Mouse (Mus musculus): ENCODE results near the gene Tmcc1.
"Not testable (repeated sequence)": the region's sequence is repeated elsewhere in the genome, so short reads cannot be mapped to it uniquely, and the experiment has no call there.

Tmcc1 gene

DNA sequence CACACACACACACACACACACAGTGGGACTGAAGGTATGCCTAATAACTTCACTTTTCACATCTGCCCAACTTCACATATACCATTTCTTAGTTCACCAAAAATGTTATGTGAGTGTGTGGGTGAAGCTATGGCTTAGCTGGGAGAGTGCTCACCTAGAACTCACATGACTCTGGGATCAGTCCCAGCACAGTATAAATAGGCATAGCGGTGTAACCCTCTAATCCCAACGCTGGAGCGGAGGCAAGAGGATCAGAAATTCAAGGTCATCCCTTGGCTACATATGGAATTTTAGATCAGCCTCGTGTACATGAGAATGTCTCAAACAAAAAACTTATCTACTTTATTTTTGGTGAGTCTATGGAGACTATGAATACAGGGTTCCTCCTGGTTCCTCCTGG lies 119.7 kb downstream of the Tmcc1 start:
- DNase-seq: no peak

DNA sequence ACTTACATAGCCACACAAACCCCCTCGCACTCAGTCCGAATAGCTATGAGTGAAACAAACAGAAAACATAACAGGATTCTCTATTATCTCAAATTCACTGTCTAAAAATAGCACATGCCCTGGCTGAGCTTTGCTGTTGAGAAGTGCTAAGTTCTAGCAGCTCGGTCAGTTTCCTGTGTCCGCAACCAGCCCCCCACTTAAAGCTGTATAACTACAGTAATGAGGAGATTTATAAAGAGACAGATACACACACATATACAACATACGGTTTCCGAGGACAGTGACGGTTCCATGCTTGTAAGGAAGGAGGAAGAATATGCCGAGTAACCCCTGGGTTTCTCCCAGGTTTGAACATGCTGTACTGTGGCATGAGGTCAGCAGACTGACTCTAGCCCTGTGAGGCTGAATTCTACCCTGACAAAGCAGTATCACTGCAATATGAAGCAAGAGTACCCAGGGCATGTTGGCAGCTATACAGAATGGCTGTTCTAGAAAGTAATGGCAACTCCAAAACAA lies 120.5 kb downstream of the Tmcc1 start:
- peak; percentile 13 to 21 for DNase-seq

DNA sequence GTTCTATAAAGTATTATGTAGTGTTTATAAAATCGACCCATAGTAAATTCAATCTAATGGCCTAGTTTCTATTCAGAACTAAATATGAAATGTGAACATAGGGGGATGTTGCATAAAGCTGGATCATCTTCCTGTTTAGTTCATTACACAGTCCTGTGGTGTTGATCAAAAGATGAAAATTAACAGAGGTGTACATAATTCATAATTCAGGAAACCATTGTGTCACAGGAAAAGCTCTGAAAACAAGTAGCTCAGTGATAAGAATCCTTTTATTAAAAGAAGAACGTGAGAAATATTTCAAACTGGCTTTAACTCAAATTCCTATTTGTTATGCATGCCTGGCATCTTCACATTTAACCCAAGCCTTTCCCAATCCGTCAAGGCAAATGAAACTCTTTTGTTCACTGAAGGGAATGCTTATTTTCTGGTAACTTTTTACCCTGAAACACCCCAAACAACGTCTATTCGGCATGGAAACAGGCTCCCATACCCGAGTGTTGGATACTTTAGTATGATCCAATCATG lies 121.0 kb downstream of the Tmcc1 start:
- no peak for DNase-seq

DNA sequence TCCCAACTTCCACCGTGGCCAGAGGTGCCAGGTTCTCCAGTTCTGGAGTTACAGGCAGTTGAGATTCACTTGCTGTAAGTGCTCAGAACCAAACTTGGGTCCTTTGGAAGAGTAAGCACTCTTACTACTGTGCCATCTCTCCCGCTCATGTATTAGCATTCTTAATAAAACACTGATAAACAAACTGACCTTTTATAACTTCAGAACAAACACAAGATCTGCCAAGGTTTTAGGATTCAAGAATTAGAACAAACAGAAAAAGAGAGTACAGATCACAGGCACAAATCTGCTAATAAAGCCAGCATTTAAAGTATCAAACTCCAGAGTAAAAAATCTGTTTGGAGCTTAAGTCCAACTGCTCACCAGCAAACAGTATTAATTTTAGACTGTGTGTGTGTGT lies 121.5 kb downstream of the Tmcc1 start:
- no peak for DNase-seq

DNA sequence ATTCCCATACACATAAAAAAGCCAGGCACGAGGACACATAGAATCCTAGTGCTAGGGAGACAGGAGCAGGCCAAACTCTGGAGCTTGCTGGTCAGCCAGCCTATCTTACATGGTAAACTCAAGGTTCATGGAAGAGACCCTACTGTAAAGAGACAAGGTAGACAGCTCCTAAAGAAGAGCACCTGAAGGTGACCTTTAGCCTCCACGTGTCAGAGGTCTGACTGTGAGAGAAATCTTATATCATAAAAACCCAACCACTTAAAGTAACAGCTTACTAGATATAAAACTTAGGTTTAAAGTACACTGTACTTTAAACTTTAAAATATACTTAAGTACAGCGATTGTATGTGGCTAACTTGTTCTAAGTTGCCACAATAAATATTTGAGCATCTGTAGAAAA lies 122.7 kb downstream of the Tmcc1 start:
- no peak for DNase-seq

DNA sequence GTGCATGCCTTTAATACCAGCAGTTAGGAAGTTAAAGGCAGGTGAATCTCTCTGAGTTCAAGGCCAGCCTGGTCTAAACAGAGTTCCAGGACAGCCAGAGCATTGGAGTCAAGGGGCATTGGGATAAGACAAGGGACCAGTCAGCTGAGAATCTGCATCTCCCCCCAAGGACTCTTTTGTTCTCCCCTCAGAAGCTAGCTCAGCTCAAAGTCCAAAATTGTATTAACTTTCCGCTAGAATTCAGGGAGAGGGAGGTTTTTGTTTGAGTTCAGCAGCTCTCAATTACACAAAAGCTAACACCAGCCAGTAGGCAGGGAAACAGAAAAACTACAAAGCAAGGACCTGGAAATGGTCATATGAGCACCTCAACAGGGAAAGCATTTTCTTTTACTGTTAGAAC lies 129.8 kb downstream of the Tmcc1 start:
- DNase-seq: no peak

DNA sequence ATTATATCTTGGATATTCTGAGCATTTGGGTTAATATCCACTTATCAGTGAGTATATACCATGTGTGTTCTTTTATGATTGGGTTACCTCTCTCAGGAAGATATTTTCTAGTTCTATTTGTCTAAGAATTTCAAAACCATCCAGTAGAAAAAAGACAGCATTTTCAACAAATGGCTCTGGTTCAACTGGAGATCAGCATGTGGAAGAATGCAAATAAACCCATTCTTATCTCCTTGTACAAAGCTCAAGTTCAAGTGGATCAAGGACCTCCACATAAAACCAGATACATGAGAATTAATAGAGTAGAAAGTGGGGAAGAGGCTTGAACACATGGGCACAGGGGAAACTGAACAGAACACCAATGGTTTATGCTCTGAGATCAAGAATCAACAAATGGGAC lies 133.7 kb downstream of the Tmcc1 start:
- not testable (repeated sequence) for DNase-seq

DNA sequence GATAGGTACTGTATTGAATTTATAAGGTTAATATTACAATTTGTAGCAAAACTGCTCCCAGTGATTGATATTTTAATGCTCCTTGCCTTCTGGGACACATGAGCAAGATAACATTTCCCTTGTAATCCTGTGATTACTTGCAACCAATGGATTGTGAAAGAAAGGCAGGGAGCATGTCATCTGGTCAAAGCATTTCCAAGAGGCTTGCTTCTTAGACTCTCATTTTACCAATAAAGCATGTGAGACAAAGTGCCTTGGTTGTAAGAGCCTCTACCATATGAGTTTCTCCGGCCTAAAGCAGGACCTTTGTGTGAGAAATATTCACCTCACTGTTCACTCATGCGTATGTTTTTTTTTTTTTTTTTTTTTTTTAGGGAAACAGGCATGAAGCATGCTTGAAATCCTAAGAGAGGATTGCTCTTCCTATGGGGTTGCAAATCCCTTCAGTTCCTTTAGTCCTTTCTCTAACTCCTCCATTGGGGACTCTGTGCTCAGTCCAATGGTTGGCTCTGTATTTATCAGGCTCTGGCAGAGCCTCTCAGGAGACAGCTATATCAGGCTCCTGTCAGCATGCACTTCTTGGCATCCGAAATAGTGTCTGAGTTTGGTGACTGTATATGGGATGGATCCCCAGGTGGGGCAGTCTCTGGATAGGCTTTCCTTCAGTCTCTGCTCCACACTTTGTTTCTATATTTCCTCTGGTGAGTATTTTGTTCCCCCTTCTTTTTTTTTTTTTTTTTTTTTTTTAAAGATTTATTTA lies 134.6 kb downstream of the Tmcc1 start:
- no peak for DNase-seq

DNA sequence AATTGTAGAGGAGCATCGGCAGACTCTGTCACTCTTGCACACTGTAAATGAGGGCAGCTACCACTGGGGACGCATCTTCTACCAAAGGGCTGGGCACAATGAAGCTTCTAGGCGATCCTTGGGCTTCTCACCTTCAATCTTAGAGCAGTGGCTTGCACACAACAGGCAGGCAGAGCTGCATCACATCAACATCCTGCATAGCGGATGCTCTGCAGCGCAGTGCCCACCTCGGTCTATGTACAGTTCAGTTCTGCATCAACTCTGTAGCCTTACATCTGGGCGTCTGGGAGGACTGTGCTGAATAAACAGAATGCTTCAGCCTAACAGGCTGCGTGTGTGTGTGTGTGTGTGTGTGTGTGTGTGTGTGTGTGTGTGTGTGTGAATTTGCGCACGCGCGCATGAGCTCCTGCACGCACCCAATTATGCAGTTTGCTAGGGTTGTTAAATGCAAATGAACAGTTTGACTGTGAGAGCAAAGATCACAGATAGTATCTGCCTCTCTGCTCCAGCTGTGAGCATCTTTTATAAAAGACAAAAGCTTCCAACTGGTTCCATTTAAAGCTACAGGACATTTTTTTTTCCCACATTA lies 136.5 kb downstream of the Tmcc1 start:
- peak; percentile 16 to 19 for DNase-seq

DNA sequence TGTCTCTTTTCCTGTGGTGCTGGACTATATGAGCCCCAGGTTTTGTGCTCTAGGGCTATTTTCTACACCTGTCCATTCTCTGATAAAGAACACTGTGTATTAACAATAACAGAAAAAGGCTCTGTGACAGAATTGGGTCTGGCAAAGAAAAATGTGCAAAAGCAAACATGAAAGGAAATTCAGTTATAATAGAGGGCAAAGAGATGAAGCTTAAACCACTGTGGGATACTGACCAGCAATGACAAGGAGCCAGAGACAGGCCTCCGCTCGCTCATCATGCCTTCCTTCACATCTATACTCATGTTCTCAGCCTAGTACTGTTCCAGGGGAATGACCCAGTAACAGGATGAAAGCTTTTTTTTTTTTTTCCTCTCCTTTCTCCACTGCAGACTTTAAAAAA lies 137.5 kb downstream of the Tmcc1 start:
- DNase-seq: no peak

DNA sequence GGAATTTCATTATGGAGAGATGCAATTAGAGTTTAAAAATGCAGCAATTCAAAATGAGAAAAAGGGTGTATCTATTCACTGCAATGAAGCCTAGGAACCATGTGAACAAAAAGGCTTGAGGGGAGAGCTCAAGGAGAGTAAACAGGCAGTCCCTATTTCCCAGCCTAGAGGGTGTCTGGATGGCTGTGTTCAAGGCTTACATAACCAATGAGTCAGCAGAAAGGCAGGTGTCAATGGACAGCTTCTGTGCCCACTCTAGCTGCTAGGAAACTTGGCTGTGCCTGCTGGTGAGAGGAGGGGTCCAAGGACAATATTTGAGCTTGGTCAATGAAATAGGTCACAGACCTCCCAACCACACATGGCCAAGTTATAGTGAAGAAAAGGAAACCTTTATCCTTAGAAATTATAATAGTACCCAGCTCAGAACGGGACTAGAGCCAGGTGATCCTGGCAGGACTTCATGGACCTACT lies 138.2 kb downstream of the Tmcc1 start:
- DNase-seq: peak; percentile 32 to 53

DNA sequence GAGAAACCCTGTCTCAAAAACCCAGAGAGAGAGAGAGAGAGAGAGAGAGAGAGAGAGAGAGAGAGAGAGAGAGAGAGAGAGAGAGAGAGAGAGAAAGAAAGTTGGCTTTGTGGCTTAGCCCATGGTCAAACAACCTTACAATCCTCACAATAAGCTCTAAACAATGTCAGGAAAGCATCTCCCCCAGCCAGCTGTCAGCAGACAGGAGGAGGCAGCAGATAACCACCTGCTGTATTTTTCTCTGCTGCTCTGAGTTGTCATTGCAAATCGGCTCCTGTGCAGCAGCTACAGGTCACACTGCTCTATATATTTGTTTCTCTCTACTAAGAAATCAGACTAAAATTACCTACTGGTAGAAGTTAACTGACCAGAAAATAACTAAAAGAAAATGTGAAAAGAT lies 145.4 kb downstream of the Tmcc1 start:
- no peak for DNase-seq

DNA sequence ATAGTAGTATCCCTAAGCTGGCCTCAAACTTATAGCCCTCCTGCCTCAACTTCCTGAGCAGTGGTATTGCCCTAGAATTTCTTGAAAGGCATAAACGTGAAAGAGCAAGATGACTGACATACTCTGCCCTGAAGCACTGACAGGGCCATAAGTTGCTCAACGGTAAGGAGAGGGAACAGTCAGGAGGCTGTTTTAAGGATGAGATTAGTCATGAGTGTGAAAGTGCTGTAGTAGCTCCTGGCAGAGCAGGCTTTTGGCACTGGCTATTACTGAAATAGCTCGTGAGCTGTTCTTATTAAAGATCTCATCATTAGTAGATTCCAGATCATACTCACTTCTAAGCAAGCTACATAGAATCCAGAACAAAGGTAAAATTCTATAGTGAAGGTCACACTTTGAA lies 145.9 kb downstream of the Tmcc1 start:
- DNase-seq: no peak

DNA sequence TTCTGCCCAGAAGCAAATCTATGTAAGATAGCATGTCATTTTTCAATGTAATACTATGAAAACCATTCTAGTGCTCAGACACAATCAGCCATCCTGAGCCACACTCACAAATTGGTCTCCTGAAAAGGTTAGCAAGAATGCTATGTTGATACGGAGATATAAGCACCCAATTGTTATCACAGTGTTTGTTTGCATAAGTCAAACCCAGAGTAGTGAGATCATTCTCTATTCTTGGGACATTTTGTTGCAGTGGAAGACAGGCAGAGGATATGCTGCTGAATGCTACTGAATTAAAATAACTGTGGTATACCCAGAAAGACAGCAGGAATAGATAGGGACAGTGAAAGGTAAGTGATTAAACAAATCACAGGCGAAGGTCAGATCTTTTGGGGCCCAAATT lies 149.2 kb downstream of the Tmcc1 start:
- DNase-seq: no peak

DNA sequence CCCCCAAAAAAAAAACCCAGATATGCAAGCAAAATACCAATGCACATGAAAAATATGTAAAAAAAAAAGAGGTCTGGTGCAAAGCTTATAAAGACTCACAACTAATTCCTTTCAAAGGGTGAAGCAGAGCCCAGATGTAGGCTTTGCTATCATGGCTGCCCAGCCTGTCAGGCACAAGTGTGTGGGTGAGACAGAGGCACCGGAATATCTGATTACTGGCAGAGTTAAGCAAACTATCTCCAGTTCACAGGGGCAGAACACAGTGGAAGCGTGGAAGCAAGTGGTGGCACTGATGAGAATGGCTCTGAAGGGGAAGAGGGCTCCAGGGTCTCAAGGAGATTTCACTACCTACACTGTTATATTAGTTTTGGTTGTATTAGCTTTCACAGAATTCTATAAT lies 155.1 kb downstream of the Tmcc1 start:
- no peak for DNase-seq

DNA sequence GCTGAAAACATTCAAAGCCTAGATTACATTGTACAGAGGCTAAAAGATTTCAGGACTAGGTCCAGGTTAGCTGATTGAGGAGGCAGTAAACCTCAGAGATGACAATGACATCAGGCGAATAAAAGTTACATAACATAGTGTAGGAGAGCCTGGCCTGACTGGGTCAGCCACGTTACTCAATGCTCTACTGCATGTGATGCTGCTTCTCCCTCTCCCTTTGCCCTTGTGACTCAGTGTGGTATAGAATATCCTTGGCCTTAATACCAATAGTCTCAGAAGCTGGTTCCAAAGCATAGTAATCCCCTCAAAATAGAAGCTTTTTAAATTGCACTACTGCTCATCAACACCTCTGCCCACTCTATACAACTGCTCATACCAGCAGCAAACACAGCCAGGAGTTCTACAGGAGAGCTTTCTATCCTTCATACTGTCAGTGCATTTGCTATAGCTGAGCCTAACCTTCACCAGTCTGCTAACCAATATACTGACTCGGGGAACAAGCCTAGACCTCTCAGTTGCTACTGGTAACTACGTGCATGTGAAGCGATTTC lies 155.9 kb downstream of the Tmcc1 start:
- no peak for DNase-seq

DNA sequence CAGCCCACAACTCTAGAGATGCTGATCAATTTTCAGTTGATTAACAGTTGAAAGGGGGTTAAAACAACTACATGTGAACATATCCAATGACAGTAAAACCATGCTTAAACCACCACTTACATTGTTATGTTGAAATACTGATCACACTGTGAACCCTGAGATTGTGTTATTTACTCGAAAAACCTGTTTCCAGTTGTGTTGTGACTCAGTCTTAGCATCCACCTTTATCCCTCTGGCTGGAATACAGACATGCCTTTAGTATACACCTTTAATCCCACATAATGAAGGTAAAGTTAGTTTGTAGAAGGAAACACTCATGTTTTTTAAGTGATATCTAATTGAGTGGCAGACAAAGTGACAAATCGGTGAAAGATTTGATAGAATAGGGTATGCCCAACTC lies 156.7 kb downstream of the Tmcc1 start:
- DNase-seq: no peak

DNA sequence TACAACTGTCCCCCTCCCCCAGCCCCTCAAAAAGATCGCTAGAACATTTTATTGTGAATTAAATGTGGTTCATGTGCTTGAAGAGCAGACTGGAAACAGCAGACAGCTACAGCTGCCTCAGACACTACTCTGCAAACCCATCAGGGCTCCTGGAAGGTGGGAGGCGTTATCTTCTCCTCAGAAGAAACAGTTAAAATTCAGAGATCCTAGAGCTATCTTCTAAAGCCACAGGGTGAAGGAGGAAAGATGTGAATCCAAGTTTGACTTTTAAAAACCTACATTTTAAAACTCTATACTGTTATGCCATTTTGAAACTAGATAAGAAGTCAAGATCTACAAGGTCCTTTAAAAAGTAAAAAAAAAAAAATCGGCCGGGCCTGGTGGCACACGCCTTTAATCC lies 162.2 kb downstream of the Tmcc1 start:
- no peak for DNase-seq

DNA sequence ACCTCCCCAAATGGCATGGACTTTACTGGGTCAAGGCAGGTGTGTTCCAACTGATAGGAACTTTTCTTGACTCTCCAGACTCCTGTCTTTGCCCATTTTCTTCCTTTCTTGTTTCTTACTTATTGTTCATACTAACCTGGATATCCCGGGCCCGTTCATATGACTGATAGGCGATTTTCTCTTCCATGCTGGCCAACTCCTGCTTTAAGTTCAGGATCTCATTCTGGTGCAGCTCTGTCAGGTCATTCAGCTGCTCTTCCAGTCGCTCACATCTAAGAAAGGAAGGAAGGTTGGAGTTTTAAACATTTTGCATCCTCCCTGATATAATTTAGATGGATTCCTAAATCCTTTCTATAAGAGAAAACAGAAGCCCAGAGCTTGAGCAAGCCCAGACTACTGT lies 168.6 kb downstream of the Tmcc1 start:
- no peak for DNase-seq

DNA sequence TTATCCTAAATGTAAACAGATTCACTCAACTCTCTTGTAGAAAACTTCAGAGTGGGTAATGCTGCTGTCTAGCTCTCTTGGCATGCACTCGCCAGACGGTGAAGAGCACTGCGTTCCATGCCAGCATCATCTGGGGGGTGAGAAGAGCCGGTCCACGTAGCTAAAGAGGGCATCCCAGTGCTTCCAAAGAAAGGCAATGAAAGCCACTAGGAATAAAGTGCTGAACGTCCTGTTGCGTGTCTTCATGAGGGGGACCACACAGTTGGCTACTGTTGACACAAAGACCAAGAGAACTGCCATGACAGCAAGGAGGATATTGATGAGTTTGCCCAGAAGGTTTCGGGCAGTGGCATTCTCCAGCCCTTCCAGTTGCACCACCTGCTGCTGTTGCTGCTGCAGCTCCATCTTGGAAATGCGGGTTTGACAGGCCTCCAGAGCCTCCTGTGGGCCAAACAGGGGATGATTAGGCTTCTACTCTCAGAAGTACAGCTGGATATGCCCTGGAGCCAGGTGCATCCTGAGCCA lies 171.3 kb downstream of the Tmcc1 start:
- no peak for DNase-seq

DNA sequence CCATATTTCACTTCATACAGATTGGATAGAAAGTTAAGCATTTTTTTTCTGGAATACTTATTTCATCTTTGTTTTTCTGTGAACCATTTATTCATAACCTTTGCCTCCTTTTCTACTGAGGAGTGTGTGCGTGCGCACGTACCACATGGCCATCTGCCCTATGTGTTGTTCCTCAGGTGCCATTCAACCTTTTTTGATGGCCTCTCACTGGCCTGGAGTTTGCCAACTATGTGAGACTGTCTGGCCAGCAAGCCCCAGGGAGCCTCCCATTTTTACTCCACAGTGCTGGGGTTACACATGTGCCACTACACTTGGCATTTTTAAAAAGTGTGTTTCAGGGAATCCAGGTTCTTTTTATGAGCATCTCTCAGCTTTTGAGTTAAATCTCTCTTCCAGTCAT lies 177.4 kb downstream of the Tmcc1 start:
- DNase-seq: no peak

DNA sequence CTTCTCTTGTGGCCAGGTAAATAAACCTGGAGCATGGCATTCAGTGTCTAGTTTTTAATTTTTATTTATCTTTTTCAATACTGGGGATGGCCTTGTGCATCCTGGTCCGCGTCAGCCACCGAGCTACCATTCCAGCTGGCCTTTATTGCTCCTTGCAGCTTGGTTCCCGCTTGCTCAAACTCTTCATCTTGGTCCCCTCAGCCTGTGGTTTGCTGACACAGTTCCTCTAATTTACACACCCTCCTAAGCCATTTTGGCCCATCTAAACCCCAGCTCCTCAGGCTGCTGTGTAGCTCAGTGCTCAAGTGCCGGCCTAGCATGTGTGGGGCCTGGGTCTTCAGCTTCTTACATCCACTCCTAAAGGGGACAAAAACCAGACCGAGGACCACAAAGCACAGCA lies 179.2 kb downstream of the Tmcc1 start:
- DNase-seq: no peak

DNA sequence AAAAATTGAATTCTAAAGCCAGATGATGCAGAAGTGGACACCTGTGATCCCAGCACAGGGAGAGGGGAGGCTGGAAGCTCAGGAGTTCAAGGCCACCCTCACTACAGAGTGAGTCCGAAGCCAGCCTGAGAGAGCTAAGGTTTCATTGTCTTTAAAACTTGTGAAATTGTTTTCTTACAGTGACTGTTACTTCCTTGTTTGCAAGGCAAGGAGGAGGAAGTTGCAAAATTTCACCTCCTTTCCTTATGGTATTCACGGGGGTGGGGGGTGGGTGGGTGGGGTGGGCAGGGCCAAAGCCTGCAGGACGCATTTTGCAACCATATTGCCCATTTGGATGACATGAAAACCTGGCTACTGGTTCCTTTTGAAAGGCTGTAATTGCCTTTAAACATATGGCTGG lies 179.6 kb downstream of the Tmcc1 start:
- DNase-seq: no peak

DNA sequence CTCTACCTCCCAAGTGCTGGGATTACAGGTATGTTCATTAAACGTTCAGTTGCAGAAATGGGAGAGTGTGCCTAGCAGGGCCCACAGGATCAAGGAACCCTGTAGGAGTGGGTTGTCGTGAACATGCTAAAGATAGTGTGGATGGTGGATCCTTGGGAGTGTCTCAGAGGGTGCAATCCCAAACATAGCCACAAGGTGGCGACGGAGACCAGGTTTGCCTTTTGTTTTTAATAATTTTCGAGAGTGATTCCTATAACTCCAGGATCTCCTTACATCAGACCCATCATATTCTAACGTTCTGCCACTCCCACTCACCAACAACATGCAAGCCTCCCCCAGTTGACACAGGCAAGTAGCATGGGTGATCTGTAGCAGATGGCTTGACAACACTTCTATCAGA lies 182.7 kb downstream of the Tmcc1 start:
- peak in 1 of 2 experiments; percentile 89 for DNase-seq
